Mouse (Mus musculus): Measurements from ENCODE around the gene Tbc1d2. TPM values are rescaled to one million over a fixed set of nuclear protein-coding genes. Genes with fewer than 3 reads are reported as not detected.

Tbc1d2 gene
- total and polyA plus RNA-seq, 2 experiments from 2014 or later: 0.93 to 6.2 TPM

- Histone ChIP-seq H3K4me3 (ENCODE audit: low read depth, low read length) (no peak overlapping the region), H3K4me2 (ENCODE audit: low read depth, low read length) (no peak overlapping the region), H3K36me3 (replicated peaks; ENCODE audit: control insufficient read depth, insufficient read depth, low read length) (no peaks in the 10 kb centered on the region), H3K9ac (replicated peaks; ENCODE audit: low read depth, low read length) (no peak overlapping the region), H3K9me3 (replicated peaks; ENCODE audit: control insufficient read depth, low read length) (no peaks in the 10 kb centered on the region), H3K4me1 (ENCODE audit: control insufficient read depth, insufficient read depth) (peaks cover 10% of the 10 kb centered on the region; the same call in 1 of the 2 replicates), H3K27ac (ENCODE audit: low read depth) (no peak overlapping the region), H3K27me3 (ENCODE audit: control insufficient read depth, insufficient read depth, low read length) (peaks cover 62% of the 10 kb centered on the region)
- 52% methylated on average over 10 of the region's 10 CpGs for WGBS
- no peak for TF ChIP-seq EP300 (IDR thresholded peaks at IDR 0.05; ENCODE audit: low read depth)
- TF ChIP-seq CTCF (IDR thresholded peaks at IDR 0.05; ENCODE audit: low read depth): no peak
- no peak for ATAC-seq (ENCODE audit: insufficient read depth, low read depth)
- DNase-seq (ENCODE audit: low spot score): no peak
These were observed 51.9 kb downstream of the Tbc1d2 start for GRCm38 (mm10) chr4:46598111-46598510.

GRCm38 (mm10) chr4:46597286-46597961, 52.6 kb downstream of the Tbc1d2 start:
- no peak for ATAC-seq (ENCODE audit: insufficient read depth, low read depth)
- no peaks in the 10 kb centered on the region for H3K9me3 ChIP-seq (replicated peaks; ENCODE audit: control insufficient read depth, low read length)
- TF ChIP-seq CTCF (IDR thresholded peaks at IDR 0.05; ENCODE audit: low read depth) (no peak), EP300 (IDR thresholded peaks at IDR 0.05; ENCODE audit: low read depth) (no peak)
- H3K9ac ChIP-seq (replicated peaks; ENCODE audit: low read depth, low read length): no peak overlapping the region
- peaks cover 56% of the 10 kb centered on the region for H3K27me3 ChIP-seq (ENCODE audit: control insufficient read depth, insufficient read depth, low read length)
- H3K27ac ChIP-seq (ENCODE audit: low read depth): no peak overlapping the region
- H3K4me3 ChIP-seq (ENCODE audit: low read depth, low read length): no peak overlapping the region
- no peaks in the 10 kb centered on the region for H3K36me3 ChIP-seq (replicated peaks; ENCODE audit: control insufficient read depth, insufficient read depth, low read length)
- DNase-seq (ENCODE audit: low spot score): no peak
- H3K4me2 ChIP-seq (ENCODE audit: low read depth, low read length): no peak overlapping the region
- 52% methylated on average over 11 of the region's 11 CpGs for WGBS
- peaks cover 10% of the 10 kb centered on the region; the same call in 1 of the 2 replicates for H3K4me1 ChIP-seq (ENCODE audit: control insufficient read depth, insufficient read depth)

GRCm38 (mm10) chr4:46596398-46596797, 53.6 kb downstream of the Tbc1d2 start:
- Histone ChIP-seq H3K4me2 (ENCODE audit: low read depth, low read length) (no peak overlapping the region), H3K9me3 (replicated peaks; ENCODE audit: control insufficient read depth, low read length) (no peaks in the 10 kb centered on the region), H3K4me3 (ENCODE audit: low read depth, low read length) (no peak overlapping the region), H3K27me3 (ENCODE audit: control insufficient read depth, insufficient read depth, low read length) (peaks cover 46% of the 10 kb centered on the region), H3K36me3 (replicated peaks; ENCODE audit: control insufficient read depth, insufficient read depth, low read length) (no peaks in the 10 kb centered on the region), H3K27ac (ENCODE audit: low read depth) (no peak overlapping the region), H3K9ac (replicated peaks; ENCODE audit: low read depth, low read length) (no peak overlapping the region), H3K4me1 (ENCODE audit: control insufficient read depth, insufficient read depth) (peaks cover 4% of the 10 kb centered on the region; the same call in 1 of the 2 replicates)
- DNase-seq (ENCODE audit: low spot score) (no peak), ATAC-seq (ENCODE audit: insufficient read depth, low read depth) (no peak)
- 67% methylated on average over 6 of the region's 6 CpGs for WGBS
- TF ChIP-seq EP300 (IDR thresholded peaks at IDR 0.05; ENCODE audit: low read depth): no peak
- TF ChIP-seq CTCF (IDR thresholded peaks at IDR 0.05; ENCODE audit: low read depth): no peak

GRCm38 (mm10) chr4:46594131-46594530, 55.9 kb downstream of the Tbc1d2 start:
- H3K9me3 ChIP-seq (replicated peaks; ENCODE audit: control insufficient read depth, low read length): no peaks in the 10 kb centered on the region
- no peaks in the 10 kb centered on the region for H3K4me1 ChIP-seq (ENCODE audit: control insufficient read depth, insufficient read depth)
- ATAC-seq (ENCODE audit: insufficient read depth, low read depth): no peak
- WGBS: 74% methylated on average over 5 of the region's 5 CpGs
- no peak overlapping the region for H3K4me2 ChIP-seq (ENCODE audit: low read depth, low read length)
- no peak for DNase-seq (ENCODE audit: low spot score)
- no peak overlapping the region for H3K27ac ChIP-seq (ENCODE audit: low read depth)
- H3K27me3 ChIP-seq (ENCODE audit: control insufficient read depth, insufficient read depth, low read length): peaks cover 26% of the 10 kb centered on the region
- TF ChIP-seq CTCF (IDR thresholded peaks at IDR 0.05; ENCODE audit: low read depth): no peak
- TF ChIP-seq EP300 (IDR thresholded peaks at IDR 0.05; ENCODE audit: low read depth): no peak
- H3K9ac ChIP-seq (replicated peaks; ENCODE audit: low read depth, low read length): no peak overlapping the region
- no peaks in the 10 kb centered on the region for H3K36me3 ChIP-seq (replicated peaks; ENCODE audit: control insufficient read depth, insufficient read depth, low read length)
- H3K4me3 ChIP-seq (ENCODE audit: low read depth, low read length): no peak overlapping the region

GRCm38 (mm10) chr4:46593472-46593871, 56.5 kb downstream of the Tbc1d2 start:
- Histone ChIP-seq H3K4me1 (ENCODE audit: control insufficient read depth, insufficient read depth) (no peaks in the 10 kb centered on the region), H3K4me3 (ENCODE audit: low read depth, low read length) (no peak overlapping the region), H3K27me3 (ENCODE audit: control insufficient read depth, insufficient read depth, low read length) (peaks cover 22% of the 10 kb centered on the region), H3K9ac (replicated peaks; ENCODE audit: low read depth, low read length) (no peak overlapping the region), H3K4me2 (ENCODE audit: low read depth, low read length) (no peak overlapping the region), H3K36me3 (replicated peaks; ENCODE audit: control insufficient read depth, insufficient read depth, low read length) (no peaks in the 10 kb centered on the region), H3K9me3 (replicated peaks; ENCODE audit: control insufficient read depth, low read length) (no peaks in the 10 kb centered on the region), H3K27ac (ENCODE audit: low read depth) (no peak overlapping the region)
- DNase-seq (ENCODE audit: low spot score) (no peak), ATAC-seq (ENCODE audit: insufficient read depth, low read depth) (no peak)
- WGBS: 42% methylated on average over 5 of the region's 6 CpGs
- TF ChIP-seq CTCF (IDR thresholded peaks at IDR 0.05; ENCODE audit: low read depth): no peak
- no peak for TF ChIP-seq EP300 (IDR thresholded peaks at IDR 0.05; ENCODE audit: low read depth)
